Mouse (Mus musculus) adrenal gland, adult 18-20 months (tissue): ENCODE data around the gene Tssk1. TPM values are rescaled to one million over a fixed set of nuclear protein-coding genes. Genes with fewer than 3 reads are reported as not detected.
A peak's percentile ranks its signal among the peaks of the same experiment; 100 is the strongest.

Source experiments
- DNase-seq, 2 experiments: peaks; one replicate each; pipeline ENCODE4 v3.0.0; 2021 to 2022; ENCODE audit warnings: low spot score in 2 of 2
- total RNA-seq, 2 experiments: library from RNA; stranded (reverse); gene quantifications; 1 replicate in 1 of 2; 2 replicates in 1 of 2; pipeline ENCODE4 v1.2.3; 2021

Tssk1 gene
- total RNA-seq, 2 experiments from 2014 or later = not detected

DNA sequence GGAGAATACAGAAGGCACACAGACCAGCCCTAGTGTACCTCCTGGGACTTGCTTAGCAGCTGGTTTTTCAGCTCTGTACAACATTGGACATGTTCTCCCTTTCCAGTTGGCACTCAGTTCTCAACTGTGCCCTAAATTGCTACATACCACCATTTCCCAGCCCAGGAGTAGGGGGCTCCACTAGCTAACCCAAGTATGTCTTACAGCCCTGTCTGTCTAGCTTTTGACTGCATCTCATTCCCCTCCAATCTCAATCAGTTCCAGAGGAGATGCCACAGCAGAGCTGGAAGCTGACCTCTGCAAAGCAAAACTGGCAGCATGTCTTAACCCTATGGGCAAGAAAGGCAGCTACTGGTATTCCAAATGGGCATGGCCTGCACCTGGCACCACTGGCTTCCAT lies 2.1 kb downstream of the Tssk1 start:
- DNase-seq = no peak

DNA sequence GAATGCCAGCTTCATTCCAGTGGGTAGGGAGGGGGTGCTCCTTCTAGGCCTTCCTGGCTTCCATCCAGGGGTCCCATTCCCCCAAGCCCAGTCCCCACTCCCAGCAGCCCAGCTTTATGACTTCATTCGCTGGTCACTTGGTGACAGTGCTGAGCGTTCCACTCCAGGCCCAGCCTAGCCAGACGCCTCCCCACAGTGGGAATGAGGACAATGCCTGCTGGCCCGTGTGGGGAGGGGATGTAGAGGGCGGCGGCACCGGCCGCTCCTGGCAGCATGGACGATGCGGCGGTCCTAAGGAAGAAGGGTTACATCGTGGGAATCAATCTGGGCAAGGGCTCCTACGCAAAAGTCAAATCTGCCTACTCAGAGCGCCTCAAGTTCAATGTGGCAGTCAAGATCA lies 4.4 kb downstream of the Tssk1 start, which contains the start of the genes Dgcr2 and Tssk2:
Dgcr2 (minus strand) TSS at position 101 of the 400 bp plus-strand sequence.
Tssk2 (plus strand) TSS at position 176 of the 400 bp plus-strand sequence.
- no peak for DNase-seq

DNA sequence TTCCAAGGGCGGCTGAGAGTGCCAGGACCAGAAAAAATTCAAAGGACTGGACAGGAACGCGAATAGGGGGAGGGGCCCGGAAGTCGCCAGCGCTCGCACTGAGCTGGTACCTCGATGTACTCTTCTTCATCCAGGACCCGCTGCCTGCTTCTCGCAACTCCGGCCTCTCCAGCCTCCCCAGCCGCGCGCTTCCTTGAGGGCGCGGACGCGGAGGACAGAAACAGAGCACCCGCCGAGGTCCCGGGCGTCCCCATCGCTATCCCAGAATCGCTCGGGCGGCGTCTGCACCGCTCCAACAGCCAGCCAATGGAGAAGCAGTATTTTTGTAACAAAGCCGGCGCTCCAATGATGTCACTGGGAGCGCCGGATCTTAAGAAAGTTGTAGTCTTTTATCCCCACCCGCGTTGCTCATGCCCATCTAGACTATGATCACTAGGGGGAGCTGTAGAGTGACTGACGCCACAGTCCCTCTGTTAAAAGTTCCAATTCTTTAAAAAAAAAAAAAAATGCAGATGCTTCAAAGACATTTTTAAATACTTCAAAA lies 17.1 kb downstream of the Tssk1 start, which contains the start of gene Ess2:
Ess2 (minus strand) TSS at position 297 of the 544 bp plus-strand sequence.
- DNase-seq = peak; percentile 80 to 81

DNA sequence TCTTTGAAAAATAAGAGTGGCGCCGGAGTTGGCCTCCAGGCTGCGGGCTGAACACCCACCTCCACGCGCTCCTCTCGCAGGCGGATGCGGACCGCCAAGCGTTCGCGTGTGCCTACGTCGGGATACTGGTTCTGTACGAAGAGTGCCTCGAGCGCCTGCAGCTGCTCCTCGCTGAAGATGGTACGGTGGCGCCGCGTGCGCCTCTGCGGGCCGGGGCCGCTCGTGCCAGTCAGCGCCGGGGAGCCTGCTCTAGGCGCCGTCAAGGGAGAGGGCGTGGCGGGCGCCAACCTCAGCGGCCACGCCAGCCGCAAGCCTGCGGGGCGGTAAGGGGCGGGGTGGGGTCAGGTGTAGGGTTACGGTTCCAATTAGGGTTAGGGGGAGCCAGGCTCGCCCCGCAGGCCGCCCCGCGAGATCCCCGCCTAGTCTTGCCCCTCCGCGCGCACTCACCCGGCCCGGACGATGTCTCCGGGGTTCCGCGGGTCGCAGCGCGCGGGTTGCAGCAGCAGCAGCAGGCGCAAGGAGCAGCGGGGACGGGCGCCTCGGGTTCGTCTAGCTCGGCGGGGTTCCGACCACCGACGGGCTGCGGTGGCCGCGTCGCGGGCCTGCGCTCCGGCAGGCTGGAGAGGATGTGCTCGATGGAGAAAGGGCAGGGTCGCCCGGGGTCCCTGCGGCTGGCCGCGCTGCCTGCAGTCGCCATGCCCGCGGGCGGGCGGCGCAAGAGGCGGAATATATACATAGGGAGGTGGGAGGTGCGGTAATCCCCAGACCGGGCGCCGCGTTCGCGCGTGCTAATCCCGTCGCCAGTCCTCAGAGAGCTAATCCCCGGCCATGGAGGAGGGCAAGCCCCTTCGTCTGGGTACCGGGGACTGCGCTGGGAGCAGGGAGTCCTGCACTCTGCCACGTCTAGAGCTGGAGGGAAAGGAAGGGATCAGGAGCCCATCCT lies 20.6 kb downstream of the Tssk1 start, which contains the start of gene Gsc2:
Gsc2 (minus strand) TSS at position 753 of the 943 bp plus-strand sequence.
- no peak for DNase-seq

DNA sequence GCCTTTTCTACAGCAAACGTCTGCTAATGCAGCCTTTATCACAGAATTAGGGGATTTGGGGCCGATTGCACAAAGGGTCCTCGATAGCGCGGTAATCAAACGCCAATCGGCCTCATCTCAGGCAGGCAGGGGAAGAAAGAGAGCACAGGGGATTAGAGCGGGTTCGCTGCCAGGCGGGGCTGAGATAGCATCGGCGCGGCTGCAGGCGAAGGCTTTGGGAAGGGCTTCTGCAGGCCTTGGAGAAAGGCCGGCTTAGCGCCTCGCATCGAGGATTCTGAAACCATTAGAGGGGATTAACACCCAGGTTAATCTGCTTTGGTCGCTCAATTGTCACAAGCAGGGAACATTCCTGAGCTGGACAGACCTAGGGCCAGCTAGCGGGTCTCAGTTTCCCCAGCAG lies 26.6 kb downstream of the Tssk1 start:
- DNase-seq = no peak

DNA sequence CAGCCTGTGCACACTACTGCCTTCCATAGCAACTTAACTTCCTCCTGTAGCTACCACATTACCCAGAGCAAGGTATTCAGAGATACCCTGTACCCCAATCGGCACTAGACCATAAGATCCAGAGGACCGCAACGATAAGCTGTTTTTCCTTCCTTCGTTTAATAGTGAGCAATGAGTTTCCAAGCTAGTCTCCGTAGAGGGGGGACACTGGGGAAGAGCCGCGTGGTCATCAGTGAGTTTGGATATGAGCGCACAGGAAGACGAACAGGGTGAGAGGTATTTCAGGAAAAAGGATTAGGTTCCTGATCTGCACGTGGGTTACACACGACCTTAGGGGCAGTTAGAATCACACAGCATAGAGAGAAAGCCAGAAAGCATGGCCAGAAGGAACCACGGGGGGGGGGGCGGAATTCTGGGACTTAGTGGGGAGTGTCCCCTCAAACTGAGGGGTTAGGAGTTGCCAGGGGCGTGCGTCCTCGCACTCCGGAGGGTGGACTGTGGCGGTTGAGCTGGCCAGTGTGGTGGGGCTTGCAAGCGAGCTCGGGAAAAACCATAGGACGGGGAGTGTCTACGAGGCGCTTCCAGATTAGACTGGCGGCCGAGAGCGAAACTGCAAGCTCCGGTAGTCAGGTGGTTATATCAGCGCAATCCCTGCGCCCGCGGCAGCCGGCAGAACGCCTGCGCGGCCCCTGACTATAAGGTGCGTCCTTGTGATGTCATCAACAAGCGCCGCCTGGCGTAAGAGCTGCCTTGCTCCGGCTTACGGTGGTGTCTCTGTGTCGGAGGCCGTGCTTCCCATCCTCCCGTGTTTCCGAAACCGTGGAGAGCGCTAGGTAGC lies 27.5 kb downstream of the Tssk1 start:
- DNase-seq = peak; percentile 94

DNA sequence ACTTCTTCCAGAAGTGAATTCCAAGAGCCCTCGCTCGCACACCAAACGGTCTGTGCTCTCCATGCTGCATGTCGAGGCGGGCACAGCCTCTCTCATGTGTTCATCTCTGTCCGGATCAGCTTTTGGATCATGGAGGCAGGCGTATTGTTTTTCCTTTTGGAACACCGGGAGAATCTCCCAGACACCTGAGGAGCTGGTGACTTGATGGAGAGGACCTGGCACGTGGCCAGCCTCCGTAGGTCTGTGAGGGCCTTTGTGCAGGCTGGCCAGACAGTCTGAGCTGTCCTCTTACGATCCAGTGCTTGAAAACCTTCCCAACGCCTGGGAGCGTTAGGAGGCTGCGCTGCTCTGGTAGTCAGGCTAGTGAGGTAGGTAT lies 28.1 kb downstream of the Tssk1 start:
- DNase-seq = no peak

DNA sequence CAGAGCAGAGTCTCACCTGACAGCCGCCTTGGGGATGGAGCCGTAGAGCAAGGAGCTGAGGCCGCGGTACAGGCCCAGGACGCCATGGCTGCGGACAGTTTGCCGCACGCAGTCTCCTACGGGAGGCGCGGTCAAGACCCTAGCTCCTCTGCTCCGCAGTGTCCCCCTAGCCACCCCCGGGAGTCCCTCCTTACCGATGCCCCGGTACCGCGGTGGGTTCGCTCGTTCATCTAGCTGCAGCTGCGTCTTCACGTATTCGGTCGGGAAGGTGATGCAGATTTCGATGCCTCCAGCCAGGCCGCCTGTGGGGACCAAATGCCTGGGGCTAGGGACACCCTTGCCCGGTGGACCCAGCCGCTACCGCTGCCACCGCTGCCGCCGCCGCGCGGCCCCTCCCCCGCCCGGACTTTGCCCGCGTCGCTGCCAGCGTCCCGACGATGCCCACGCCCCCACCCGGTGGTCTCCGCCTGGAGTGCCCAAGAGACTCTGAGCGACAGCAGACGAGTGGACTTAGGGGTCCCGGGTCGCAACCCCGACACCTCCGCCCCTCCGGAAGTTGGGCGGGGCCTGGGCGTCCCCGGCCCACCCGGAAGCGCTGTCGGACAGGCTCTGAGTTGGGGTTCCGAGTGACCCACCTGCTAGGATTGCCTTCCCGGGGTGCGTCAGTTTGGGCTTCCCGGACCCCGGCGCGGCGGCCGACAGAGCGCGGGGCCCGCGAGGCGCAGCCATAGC lies 33.5 kb downstream of the Tssk1 start:
- peak; percentile 36 to 52 for DNase-seq

DNA sequence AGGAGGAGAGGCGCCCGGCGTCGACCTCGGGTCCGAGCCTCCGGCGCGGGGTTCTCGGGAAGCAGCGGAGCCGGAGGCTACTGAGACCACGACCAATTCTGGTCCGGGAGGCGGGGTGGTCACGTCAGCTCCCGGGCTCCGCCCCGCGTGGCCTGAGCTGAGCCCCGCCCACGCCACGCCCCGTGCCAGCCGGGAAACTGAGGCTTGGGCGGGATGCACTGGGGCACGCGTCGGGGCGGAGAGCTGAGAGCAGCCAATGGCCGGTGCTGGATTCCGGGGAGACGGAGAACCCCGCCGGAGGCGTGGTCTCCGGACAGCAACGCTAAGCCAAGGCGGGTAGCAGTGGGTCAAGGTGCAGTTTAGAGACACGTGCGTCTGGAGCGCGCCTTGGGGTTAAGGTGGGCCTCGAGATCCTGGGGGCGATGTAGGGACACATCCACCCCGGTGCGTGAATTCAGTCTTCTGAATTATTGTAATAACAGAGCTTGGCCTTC lies 34.1 kb downstream of the Tssk1 start, which contains the start of gene Slc25a1:
Slc25a1 (minus strand) TSS at position 133 of the 494 bp plus-strand sequence.
- peak; percentile 81 to 87 for DNase-seq

DNA sequence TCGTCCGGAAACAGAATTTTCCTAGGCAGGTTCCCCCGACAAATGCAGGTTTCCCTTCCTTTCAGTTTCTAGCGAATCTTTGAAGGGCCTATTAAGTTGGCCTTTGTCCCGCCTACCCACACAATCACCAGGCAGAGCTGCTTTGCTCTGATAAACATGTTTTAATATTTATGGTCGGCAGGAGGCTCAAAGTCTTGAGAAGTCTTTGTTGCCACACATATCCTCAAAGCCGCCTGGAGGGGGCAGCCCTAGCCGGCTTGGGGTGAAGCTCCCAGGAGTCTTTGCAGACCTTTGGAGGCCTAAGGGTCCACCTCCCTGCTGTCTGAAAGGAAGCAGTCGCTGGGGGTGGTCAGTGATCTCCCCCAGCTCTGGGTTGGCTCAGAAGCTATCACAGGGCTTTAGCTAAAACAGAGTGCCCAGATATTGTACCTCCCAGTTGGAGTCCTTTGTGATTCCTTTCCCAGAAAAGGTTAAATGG lies 34.6 kb downstream of the Tssk1 start:
- DNase-seq = peak; percentile 46 to 48

DNA sequence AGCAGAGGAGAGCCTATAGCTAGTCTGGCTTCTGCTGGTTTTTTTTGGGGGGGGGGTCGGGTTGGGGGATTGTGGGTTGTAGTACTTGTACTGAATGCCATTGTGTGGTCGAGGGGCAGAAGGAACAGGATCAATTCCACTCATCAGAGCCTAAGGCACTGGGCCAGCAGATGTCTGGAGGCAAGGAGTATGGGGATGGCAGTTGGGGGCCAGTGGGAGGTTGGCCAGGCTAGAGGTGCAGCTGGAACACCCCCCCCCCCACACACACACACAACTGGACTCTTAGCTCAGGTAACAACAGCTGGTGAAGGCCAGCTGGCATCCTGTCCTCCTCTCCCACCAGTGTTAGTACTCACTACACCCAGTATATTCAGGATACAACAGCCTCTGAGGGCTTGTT lies 35.2 kb downstream of the Tssk1 start:
- DNase-seq = no peak

DNA sequence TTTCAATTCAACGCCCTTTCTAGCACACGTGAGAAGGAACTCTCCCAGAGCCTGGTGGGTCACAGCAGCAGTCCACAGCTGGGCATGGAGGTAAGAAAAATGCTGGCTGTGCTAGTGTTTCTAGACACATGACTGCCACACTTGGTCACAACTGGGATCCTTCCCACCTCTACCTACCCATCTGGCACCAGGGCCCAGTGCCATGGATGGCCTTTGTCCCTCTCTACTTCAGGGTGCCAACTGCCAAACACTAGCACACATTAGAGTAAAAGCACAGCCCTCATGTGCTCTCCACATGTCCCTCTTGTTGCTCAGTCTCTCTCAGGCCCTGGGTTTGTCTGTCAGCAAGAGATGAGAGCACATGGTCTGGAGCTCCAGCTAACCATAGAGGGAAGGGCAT lies 35.6 kb downstream of the Tssk1 start:
- DNase-seq = no peak

DNA sequence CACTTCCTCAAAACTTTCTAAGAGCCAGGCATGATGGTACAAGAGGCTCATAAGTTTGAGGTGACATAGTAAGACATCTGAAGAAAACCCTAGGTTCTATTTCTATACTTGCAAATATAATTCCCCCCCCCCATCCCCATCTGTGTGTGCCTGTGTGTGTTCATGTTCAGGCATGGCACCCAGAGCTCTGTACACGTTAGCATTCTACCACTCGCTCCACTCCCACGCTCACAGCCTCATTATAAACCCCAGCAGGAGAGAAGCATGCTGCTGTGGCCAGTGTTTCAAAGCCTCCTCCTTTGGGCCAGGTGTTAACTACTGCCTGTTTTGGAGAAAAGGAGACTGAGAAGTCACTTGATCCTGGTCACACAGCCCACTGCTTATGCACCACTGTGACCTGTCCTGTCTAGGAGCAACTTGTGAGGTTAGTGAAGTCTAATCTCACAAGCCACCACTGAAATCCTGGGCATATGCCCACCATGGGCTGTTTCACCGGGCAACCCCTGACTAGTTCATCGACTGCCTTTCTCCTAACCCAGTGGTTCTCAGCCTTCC lies 38.0 kb downstream of the Tssk1 start:
- DNase-seq = no peak

DNA sequence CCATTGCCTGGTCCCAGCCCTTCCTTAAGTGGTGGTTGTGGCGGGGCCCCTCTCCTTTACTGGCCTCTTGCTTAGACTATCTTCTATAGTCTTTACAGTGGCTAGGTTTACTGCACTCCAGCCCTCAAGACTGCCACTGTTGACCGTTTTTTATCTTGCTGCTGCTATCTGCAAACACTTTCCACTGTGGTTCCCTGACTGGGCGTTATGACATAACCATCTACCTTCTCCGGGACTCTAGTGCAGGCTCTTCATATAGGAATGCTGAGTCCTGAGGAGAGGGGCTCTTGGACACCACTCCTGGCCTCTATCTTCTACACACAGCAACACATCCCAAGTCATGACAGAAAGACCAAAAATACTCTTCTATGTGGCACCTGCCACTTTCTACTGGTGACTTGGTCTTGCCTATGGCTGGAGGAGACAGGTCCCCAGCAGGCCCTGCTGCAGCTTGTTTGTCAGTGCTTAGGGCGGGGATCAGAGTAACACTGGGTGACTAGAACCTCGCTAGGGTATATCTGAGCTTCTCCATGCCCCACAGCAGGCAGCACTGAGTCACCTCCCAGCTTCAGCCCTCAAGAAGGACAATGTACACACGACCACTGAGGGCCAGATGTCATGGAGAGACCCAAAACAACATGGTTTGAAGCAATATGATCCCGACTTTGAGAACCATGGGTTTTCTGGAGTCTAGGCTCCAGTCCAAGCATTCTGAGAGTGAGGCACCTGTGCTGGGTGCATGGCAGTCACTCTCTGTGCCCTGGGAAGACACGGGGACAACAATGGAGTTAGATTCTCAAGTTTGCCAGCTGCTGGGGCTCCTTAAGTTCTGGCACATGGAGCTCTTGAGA lies 39.8 kb downstream of the Tssk1 start:
- DNase-seq = no peak

DNA sequence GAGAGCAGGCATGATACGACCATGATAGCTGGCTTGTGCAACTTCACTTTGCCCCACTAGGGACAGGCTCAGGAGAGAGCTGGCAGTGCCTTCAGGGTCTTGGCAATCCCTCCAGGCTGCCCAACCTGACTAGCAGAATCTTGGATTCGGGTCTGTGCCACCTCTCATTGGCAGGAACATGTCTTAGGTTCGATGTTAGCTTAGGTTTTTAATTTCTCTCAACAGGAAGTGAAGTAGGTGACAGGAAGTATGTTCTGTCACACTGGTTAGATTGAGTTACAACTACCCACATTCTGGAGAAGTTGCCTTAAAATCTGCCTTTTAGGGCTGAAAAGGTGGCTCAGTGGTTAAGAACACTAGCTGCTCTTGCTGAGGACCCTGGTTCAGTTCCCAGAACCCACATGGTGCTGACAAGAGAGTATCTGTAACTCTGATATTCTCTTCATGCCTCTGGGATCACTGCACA lies 40.5 kb downstream of the Tssk1 start:
- DNase-seq = no peak

DNA sequence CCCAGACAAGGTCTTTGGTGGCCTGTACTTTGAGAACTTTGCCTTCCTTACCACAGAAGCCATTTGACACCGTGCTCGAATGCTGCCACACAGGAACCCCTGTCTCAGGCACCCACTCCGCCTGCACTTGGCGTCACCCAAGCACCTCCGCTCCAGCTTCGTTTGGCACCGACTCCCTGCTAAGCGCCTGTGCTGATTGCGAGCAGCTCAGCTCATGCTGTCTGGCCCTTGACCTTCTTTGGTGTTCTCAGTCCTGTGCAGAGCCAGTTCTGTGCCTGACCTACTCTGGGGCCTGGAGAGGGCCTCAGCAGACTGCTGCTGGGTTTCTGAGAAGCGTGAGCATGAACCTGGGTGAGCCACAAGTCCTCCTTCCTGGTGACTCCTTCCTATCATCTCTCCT lies 42.8 kb downstream of the Tssk1 start:
- no peak for DNase-seq

DNA sequence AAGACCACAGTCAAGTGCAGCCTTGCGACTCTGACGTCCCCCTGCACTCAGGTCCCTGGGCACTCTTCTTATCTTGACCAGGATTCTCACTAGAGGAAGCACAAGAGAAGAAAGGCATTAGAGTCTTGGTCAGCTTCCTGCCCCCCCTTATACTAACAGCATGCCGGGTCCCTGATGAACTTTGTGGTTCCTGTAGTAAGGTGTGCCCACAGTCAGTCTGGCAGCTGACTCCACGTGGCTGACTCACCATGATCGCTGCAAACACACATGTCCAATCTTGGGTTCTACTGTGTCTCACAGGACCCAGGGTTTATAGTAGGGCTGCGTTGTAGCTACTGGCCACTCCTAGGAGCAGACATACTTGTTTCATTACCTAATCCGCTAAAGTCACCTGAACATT lies 44.2 kb downstream of the Tssk1 start:
- DNase-seq = no peak

DNA sequence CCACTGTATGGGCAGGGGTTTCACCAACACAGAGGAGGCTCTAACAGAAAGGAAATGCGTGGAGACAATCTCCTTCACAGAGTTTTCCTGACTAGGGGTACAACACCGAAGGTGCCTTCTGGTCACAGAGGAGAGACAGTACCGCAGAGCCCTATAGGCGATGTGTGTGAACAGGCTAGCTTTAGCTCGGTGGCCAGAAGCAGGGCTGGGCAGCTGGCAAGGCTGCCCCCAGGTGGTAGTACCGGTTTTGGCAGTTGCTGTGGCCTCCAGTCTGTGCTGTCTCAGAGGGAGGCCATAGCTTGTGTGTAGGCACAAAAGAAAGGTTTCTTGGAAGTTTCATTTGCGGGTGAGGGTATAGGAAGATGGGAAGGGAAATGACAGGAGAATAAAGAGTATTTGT lies 44.8 kb downstream of the Tssk1 start:
- peak; percentile 55 to 66 for DNase-seq

DNA sequence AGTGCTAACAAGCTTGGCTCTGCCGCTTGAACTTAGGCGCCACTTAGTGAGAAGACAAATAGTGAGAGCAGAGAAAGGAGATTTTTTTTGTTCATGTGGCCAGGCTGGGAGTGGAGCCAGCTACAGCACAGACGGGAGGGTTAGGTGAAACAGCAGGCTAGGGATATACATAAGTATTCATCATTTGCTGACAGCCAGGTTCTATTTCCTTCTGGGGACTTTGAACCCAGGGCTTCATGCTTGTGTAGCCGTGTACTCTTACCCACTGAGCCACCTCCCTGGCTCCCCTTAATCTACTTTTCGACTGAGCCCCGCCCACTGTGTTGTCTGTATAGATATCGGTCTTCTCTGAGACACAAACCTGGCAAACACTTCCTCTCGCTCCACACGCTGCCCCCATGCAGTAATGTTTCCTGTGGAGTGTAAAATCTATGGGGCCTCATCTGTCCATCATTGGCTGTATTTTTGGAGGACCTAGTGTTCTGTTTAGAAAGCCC lies 45.3 kb downstream of the Tssk1 start:
- no peak for DNase-seq
